Mouse (Mus musculus) ES-E14 (cell line): ENCODE data around the gene Fam133b.

Experiments used
- CHD2 ChIP-seq: IDR thresholded peaks from 2 replicates; pipeline ENCODE4 v1.6.1; 2014; ENCODE audit warnings: mild to moderate bottlenecking, low read depth, low read length, inconsistent platforms
- HCFC1 ChIP-seq: IDR thresholded peaks from 2 replicates; pipeline ENCODE4 v1.6.1; 2012; ENCODE audit warnings: low read length, inconsistent platforms, borderline replicate concordance; ENCODE audit not compliant: insufficient read depth
- MAFK ChIP-seq: IDR thresholded peaks from 2 replicates; pipeline ENCODE4 v1.6.1; 2014; ENCODE audit warnings: mild to moderate bottlenecking, low read depth, low read length, inconsistent platforms; ENCODE audit not compliant: insufficient read depth
- ZC3H11A ChIP-seq: IDR thresholded peaks from 2 replicates; pipeline ENCODE4 v1.6.1; 2012; ENCODE audit warnings: low read depth, mild to moderate bottlenecking, inconsistent platforms, low read length, borderline replicate concordance
- ZNF384 ChIP-seq: IDR thresholded peaks from 2 replicates; pipeline ENCODE4 v1.6.1; 2012; ENCODE audit warnings: low read depth, low read length, inconsistent platforms

GRCm38 (mm10) chr5:3598766-3599165 is 55.1 kb downstream of the Fam133b start:
- TF ChIP-seq CHD2 (no peak), ZNF384 (no peak), ZC3H11A (no peak), MAFK (no peak), HCFC1 (no peak)
